Mouse (Mus musculus) urinary bladder, postnatal 36 days (tissue): Measurements from ENCODE around the gene 9130204L05Rik.

Source experiments
- DNase-seq, 2 experiments: peaks; one replicate each; pipeline ENCODE4 v3.0.0; 2022; ENCODE audit warnings: low spot score in 2 of 2, mixed read lengths in 1 of 2

9130204L05Rik gene

GRCm38 (mm10) chr3:91090703-91091102, at the start of gene 9130204L05Rik:
Gene 9130204L05Rik, minus strand, starts transcription at chr3:91090803.
- DNase-seq, result no peak

GRCm38 (mm10) chr3:91108696-91109095, 18.1 kb upstream of the 9130204L05Rik start:
- DNase-seq, result no peak

DNA sequence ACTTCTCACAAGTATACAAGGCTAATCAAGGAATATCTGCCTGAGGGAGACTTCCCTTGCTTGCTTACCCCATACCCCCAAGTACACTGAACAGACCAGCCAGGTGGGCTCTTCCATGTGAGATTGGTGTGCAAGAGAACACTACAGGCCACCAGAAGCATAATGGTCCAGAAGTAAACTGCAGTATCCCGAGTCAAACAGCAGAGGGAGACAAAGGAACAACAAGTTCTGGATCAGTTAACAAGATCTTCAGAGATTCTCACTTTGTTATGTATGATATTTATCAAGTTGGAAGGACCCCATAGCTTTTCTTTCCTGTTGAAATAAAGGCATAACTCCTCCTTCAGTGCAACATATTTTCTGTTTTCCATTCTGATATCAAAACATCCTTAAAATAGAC, 31.4 kb downstream of the 9130204L05Rik start:
- no peak for DNase-seq

GRCm38 (mm10) chr3:91052654-91053053, 37.9 kb downstream of the 9130204L05Rik start:
- no peak for DNase-seq
